Mouse (Mus musculus) left cerebral cortex, postnatal 14 days (tissue): ENCODE results near the gene Stpg1. TPM values are rescaled to one million over a fixed set of nuclear protein-coding genes. Genes with fewer than 3 reads are reported as not detected.

Source experiments
- DNase-seq, 2 experiments: peaks; one replicate each; pipeline ENCODE4 v3.0.0; 2021 to 2022; ENCODE audit warnings: low spot score in 2 of 2, mixed read lengths in 1 of 2
- intact Hi-C: fragments of 180-260 bp; cut with DNase I; formaldehyde crosslinking; loops from one replicate; pipeline ENCODE4 v1.15.1; 2025
- microRNA-seq, 2 experiments: library from miRNA; unstranded; fragments of <30 nt; microRNA quantifications; one replicate each; pipeline ENCODE4 v1.2.0; 2022
- total RNA-seq, 2 experiments: library from RNA; stranded (reverse); gene quantifications; 2 replicates each; pipeline ENCODE4 v1.2.3; 2021

The Stpg1 gene
- total RNA-seq, 2 experiments from 2014 or later = 0.81 to 1.1 TPM

DNA sequence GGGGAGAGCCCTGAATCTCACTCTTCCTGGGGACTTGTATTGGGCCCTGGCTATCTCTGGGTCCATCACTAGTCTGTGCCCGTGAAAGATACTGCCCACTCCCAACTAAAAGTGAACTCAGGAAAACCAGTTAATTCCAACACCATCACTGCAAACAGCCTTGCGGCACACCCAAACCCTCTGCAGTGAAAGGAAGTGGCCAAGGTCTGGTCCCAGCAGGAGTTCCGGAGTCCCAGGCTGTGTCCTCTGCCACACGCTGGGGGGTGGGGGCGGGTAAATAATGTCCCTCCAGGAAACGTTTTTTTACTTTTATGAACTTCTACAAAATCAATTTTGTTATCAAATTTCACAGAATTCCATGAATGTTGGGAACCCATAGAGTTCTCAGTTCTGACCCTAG, 85.1 kb downstream of the Stpg1 start:
- intact Hi-C loops = no loop called here
- DNase-seq = no peak

DNA sequence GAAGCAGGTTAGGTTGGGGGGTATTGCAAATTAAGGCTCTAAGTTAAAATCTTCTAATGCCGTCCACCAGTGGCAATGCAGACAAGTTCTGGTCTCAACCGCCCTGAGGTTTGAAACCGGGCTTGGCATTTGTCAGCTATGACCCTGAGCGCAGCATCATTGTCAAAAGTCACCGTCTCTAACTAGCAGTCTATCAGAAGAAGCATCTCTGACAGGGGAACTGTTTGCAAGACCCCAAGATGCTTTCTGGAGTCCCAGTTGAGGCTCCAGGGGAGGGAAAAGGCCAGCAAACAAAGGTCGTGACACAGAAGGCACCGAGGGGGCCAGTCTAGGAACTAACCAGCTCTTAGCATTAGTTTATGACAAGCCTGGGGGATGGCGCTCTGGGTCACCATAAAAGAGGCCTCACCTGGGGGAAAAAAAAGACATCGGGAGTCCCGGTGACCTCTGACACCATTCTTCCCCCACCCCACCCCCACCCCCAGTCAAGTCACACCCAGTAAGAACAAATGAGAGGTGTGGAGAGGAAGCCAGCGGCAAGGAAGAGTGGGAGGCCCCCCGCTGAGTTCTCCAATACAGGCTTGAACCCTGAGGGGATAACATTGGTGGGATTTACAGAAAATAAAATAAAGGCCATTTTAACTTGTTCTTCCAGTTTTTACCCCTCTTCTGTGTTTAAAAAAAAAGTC, 86.8 kb downstream of the Stpg1 start:
- DNase-seq = no peak
- intact Hi-C loops = no loop called here

DNA sequence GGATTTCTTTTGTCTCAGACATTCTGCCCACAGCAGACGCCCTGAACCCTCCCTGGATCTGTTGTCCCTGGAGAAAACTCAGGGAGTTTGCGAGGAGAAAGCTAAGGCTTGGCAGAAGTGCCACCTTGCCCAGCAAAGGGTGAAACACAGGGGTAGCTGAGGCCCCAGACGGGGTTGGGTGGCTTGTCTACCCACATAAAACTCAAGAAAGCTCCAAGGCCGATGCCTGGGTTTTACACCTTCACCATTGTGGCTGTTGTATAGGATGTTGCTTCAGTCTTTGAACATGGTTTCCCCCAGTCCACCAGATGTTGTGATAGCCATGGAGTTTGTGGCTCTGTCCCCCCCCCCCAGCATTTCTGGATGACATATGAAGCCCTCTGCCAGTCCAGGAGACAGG, 90.2 kb downstream of the Stpg1 start:
- DNase-seq = no peak
- intact Hi-C loops = no loop called here

Small RNA genes lying within 50 kb of the gene (microRNA-seq; reads per million reads assigned to microRNA genes)
- 0 reads per million in 2 experiments for gene Gm25317

Other genes starting within 250 kb of the Stpg1 start
- 10 to 100 TPM; 31.2 to 32.0 TPM for gene Clic4, start 222.0 kb upstream of the Stpg1 start, total RNA-seq
- gene Srrm1, start 141.5 kb upstream of the Stpg1 start, total RNA-seq = 100 to 1,000 TPM; 112 to 137 TPM
- gene Ncmap, start 96.6 kb upstream of the Stpg1 start, total RNA-seq = under 1 TPM in 1 of 2 experiments, not detected in 1; 0.91 TPM
- gene Rcan3, start 60.9 kb upstream of the Stpg1 start, total RNA-seq = 10 to 100 TPM; 34.7 to 36.8 TPM
- 100 to 1,000 TPM; 111 to 118 TPM for gene Nipal3, start 248 bp downstream of the Stpg1 start, total RNA-seq
- gene Grhl3, start 78.8 kb downstream of the Stpg1 start, total RNA-seq = 1 to 10 TPM in 1 of 2 experiments, under 1 TPM in 1; 0.95 to 1.4 TPM
- gene Ifnlr1, start 191.5 kb downstream of the Stpg1 start, total RNA-seq = under 1 TPM; 0.35 to 0.40 TPM
- under 1 TPM; 0.42 to 0.70 TPM for gene Il22ra1, start 233.4 kb downstream of the Stpg1 start, total RNA-seq